Mouse (Mus musculus) stomach, postnatal 0 days (tissue): ENCODE results near the gene Trim59. TPM values are rescaled to one million over a fixed set of nuclear protein-coding genes. Genes with fewer than 3 reads are reported as not detected.

Source experiments
- ATAC-seq: fragments of 200-750 bp; cut with Nextera tagmentation; 2 replicates; pipeline ENCODE4 v1.8.0; 2017; ENCODE audit not compliant: low FRiP score, low TSS enrichment
- DNase-seq: peaks from one replicate; pipeline ENCODE4 v3.0.0-alpha.2; 2016; ENCODE audit warnings: low spot score
- H3K27ac ChIP-seq: fragments of 300-500 bp; sonication (generic); replicated peaks from 2 replicates; pipeline ENCODE4 v1.5.1; 2014; ENCODE audit warnings: mild to moderate bottlenecking, control low read depth
- H3K27me3 ChIP-seq: fragments of 300-500 bp; sonication (generic); 2 replicates; pipeline ENCODE4 v1.6.1; 2014; ENCODE audit warnings: low read length; ENCODE audit not compliant: control insufficient read depth, insufficient read depth
- H3K36me3 ChIP-seq: fragments of 300-500 bp; sonication (generic); 2 replicates; pipeline ENCODE4 v1.6.1; 2014; ENCODE audit warnings: low read length, mixed read lengths; ENCODE audit not compliant: control insufficient read depth, insufficient read depth
- H3K4me1 ChIP-seq: fragments of 300-500 bp; sonication (generic); replicated peaks from 2 replicates; pipeline ENCODE4 v1.6.1; 2014; ENCODE audit warnings: antibody characterized with exemption; ENCODE audit not compliant: control insufficient read depth, insufficient read depth
- H3K4me2 ChIP-seq: fragments of 300-500 bp; sonication (generic); replicated peaks from 2 replicates; pipeline ENCODE4 v1.6.1; 2014; ENCODE audit warnings: low read depth, mild to moderate bottlenecking, control low read depth, moderate library complexity
- H3K4me3 ChIP-seq: fragments of 300-500 bp; sonication (generic); 2 replicates; pipeline ENCODE4 v1.5.1; 2014; ENCODE audit warnings: low read depth, low read length, control low read depth
- H3K9ac ChIP-seq: fragments of 300-500 bp; sonication (generic); 2 replicates; pipeline ENCODE4 v1.6.1; 2014; ENCODE audit warnings: mild to moderate bottlenecking, low read length, control low read depth, mixed read lengths
- H3K9me3 ChIP-seq: fragments of 300-500 bp; sonication (generic); 2 replicates; pipeline ENCODE4 v1.6.1; 2016; ENCODE audit warnings: low read length; ENCODE audit not compliant: control insufficient read depth
- CTCF ChIP-seq: IDR thresholded peaks from 2 replicates; pipeline ENCODE4 v1.5.1; 2016; ENCODE audit warnings: antibody characterized with exemption, low read depth, mild to moderate bottlenecking, moderate library complexity
- EP300 ChIP-seq: optimal IDR thresholded peaks from 2 replicates; pipeline ENCODE3; 2016; ENCODE audit warnings: antibody characterized with exemption
- WGBS: fragments of 180-500 bp; shearing (Covaris S2); extraction: QIAGEN DNeasy Blood & Tissue Kit; methylation state at CpG from one replicate; pipeline ENCODE4 v1.1.7; 2014; 5-methylcytosine and 5-hydroxymethylcytosine counted together
- polyA plus RNA-seq: library from polyadenylated mRNA; unstranded; fragments of >200 nt; fragmentation: Nextera tagmentation; extraction: Ambion mirVana; gene quantifications from 2 replicates; pipeline ENCODE4 v1.2.1, GENCODE M21; 2015

Trim59 gene
- polyA plus RNA-seq, 1 experiment from 2014 or later = 24.4 TPM

GRCm38 (mm10) chr3:69017181-69017580 lies 27.4 kb downstream of the Trim59 start:
- ATAC-seq (no peak), DNase-seq (no peak)
- WGBS = 80% methylated on average over 3 of the region's 3 CpGs
- no peak for TF ChIP-seq EP300
- no peak for TF ChIP-seq CTCF
- Histone ChIP-seq H3K4me1 (no peaks in the 10 kb centered on the region), H3K9ac (no peak overlapping the region), H3K27me3 (no peaks in the 10 kb centered on the region), H3K4me3 (no peak overlapping the region), H3K9me3 (no peaks in the 10 kb centered on the region), H3K27ac (no peak overlapping the region), H3K4me2 (no peak overlapping the region), H3K36me3 (peaks cover 11% of the 10 kb centered on the region; the same call in 1 of the 2 replicates)

GRCm38 (mm10) chr3:69008873-69009272 lies 35.7 kb downstream of the Trim59 start:
- ATAC-seq (no peak), DNase-seq (no peak)
- no peak overlapping the region for H3K27ac ChIP-seq
- H3K4me1 ChIP-seq = no peaks in the 10 kb centered on the region
- H3K27me3 ChIP-seq = no peaks in the 10 kb centered on the region
- no peak for TF ChIP-seq CTCF
- TF ChIP-seq EP300 = no peak
- H3K9ac ChIP-seq = no peak overlapping the region
- H3K4me3 ChIP-seq = no peak overlapping the region
- H3K4me2 ChIP-seq = no peak overlapping the region
- no peaks in the 10 kb centered on the region for H3K36me3 ChIP-seq
- WGBS = 73% methylated on average over 2 of the region's 2 CpGs
- H3K9me3 ChIP-seq = no peaks in the 10 kb centered on the region

- Histone ChIP-seq H3K27ac (peak overlapping the region; percentile 4; the same call in 1 of the 2 replicates), H3K36me3 (no peaks in the 10 kb centered on the region), H3K9ac (peak overlapping the region; percentile 88), H3K27me3 (no peaks in the 10 kb centered on the region), H3K4me1 (no peaks in the 10 kb centered on the region), H3K4me2 (peak overlapping the region; percentile 78), H3K9me3 (no peaks in the 10 kb centered on the region), H3K4me3 (peak overlapping the region; percentile 99)
- no peak for ATAC-seq
- peak; percentile 17 for DNase-seq
- WGBS = 4% methylated on average over 21 of the region's 21 CpGs
- TF ChIP-seq CTCF = no peak
- no peak for TF ChIP-seq EP300
Measured at GRCm38 (mm10) chr3:69006246-69006760, 38.3 kb downstream of the Trim59 start.

- no peaks in the 10 kb centered on the region for H3K4me1 ChIP-seq
- H3K4me2 ChIP-seq = peak overlapping the region; percentile 78
- no peaks in the 10 kb centered on the region for H3K36me3 ChIP-seq
- no peaks in the 10 kb centered on the region for H3K9me3 ChIP-seq
- ATAC-seq = peak; percentile 47
- under 1% methylated on average over 69 of the region's 72 CpGs for WGBS
- peak; percentile 61 for DNase-seq
- H3K27ac ChIP-seq = peak overlapping the region; percentile 94
- peak overlapping the region; percentile 88 for H3K9ac ChIP-seq
- peak; percentile 44; the same call in 1 of the 2 replicates for TF ChIP-seq CTCF
- TF ChIP-seq EP300 = no peak
- H3K27me3 ChIP-seq = no peaks in the 10 kb centered on the region
- peak overlapping the region; percentile 99 for H3K4me3 ChIP-seq
Measured at GRCm38 (mm10) chr3:69005338-69006245, 39.0 kb downstream of the Trim59 start.

- DNase-seq = peak; percentile 98
- no peaks in the 10 kb centered on the region for H3K36me3 ChIP-seq
- TF ChIP-seq EP300 (peak; percentile 90), CTCF (no peak)
- H3K9me3 ChIP-seq = no peaks in the 10 kb centered on the region
- peak within 1 kb of the TSS; percentile 88 for H3K9ac ChIP-seq
- H3K4me1 ChIP-seq = no peaks in the 10 kb centered on the region
- under 1% methylated on average over 75 of the region's 76 CpGs for WGBS
- ATAC-seq = peak; percentile 97
- no peaks in the 10 kb centered on the region for H3K27me3 ChIP-seq
- H3K4me2 ChIP-seq = peak within 1 kb of the TSS; percentile 78
- peak within 1 kb of the TSS; percentile 94 for H3K27ac ChIP-seq
- H3K4me3 ChIP-seq = peak within 1 kb of the TSS; percentile 99
Measured at GRCm38 (mm10) chr3:69004437-69005337, 39.9 kb downstream of the Trim59 start, which contains the start of the genes Ift80 and Smc4. TSS of gene Ift80 (minus strand) at chr3:69004570. TSS of gene Smc4 (plus strand) at chr3:69004738.
